Mouse (Mus musculus) embryonic fibroblast, embryonic 13.5 days (primary cell): Measurements from ENCODE around the gene Cacnb1.

Experiments used
- CTCF ChIP-seq: IDR thresholded peaks from 2 replicates; pipeline ENCODE4 v1.5.1; 2011; ENCODE audit warnings: mild to moderate bottlenecking, control low read depth, low read length, moderate library complexity, borderline replicate concordance; ENCODE audit not compliant: insufficient read depth
- POLR2A ChIP-seq: IDR thresholded peaks from 2 replicates; pipeline ENCODE4 v1.6.1; 2011; ENCODE audit warnings: low read depth, mild to moderate bottlenecking, control low read depth, low read length, moderate library complexity

DNA sequence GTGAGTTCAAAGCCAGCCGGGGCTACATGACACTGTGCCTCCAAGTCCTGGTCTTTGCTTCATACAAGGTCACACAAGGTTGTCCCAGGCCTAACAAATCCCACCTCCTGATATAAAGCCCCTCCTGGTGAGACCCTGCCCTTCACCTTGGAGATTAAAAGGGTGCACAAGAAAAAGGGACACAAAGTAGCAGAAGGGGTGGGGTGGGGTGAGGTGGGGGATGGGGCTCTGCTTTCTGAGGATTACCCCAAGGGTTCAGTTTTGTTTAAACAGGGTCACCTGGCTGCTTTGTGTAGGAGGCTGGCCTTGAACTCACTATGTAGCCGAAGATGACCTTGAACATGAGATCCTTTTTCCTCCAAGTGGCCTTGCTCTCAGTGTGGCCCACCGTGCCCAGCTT is 39.3 kb downstream of the Cacnb1 start:
- TF ChIP-seq CTCF (no peak), POLR2A (no peak)
